Mouse (Mus musculus): ENCODE measurements around the gene Krt80. TPM values are rescaled to one million over a fixed set of nuclear protein-coding genes. Genes with fewer than 3 reads are reported as not detected.

The Krt80 gene
- total RNA-seq, 2 experiments from 2014 or later: 2.9 to 3.9 TPM

GRCm38 (mm10) chr15:101364425-101364824 is 5.5 kb downstream of the Krt80 start:
- no peak overlapping the region for H3K4me3 ChIP-seq
- no peak overlapping the region for H3K27ac ChIP-seq
- intact Hi-C loops (cut with DNase I): no loop called here
- DNase-seq (ENCODE audit: extremely low spot score in 1 of 2, low spot score in 2 of 2): no peak
- TF ChIP-seq CTCF (IDR thresholded peaks at IDR 0.05): no peak

DNA sequence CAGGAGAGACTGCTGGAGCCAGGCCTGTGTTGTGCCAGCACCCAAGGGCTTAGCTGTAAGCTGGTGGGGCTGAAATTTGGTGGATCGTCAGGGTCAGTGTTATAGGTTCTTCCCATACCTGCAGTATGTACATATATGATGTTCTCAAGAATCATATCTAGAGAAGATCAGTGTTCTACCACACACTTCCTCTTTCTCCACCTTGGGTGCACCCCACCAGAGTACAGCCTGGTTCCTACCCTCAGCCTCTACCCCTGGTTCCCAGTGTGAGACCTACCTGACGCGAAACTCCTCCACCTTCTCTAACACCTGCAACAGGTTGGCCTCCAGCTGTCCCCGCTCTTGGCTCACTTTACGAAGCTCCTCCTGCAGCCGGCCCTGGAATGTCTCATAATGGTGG is 6.0 kb downstream of the Krt80 start:
- H3K27ac ChIP-seq: no peak overlapping the region
- H3K4me3 ChIP-seq: no peak overlapping the region
- intact Hi-C loops (cut with DNase I): no loop called here
- DNase-seq (ENCODE audit: extremely low spot score in 1 of 2, low spot score in 2 of 2): no peak
- TF ChIP-seq CTCF (IDR thresholded peaks at IDR 0.05): no peak

GRCm38 (mm10) chr15:101362393-101363010 is 7.5 kb downstream of the Krt80 start:
- H3K27ac ChIP-seq: no peak overlapping the region
- no peak for TF ChIP-seq CTCF (IDR thresholded peaks at IDR 0.05)
- intact Hi-C loops (cut with DNase I): no loop called here
- DNase-seq (ENCODE audit: extremely low spot score in 1 of 2, low spot score in 2 of 2): no peak
- no peak overlapping the region for H3K4me3 ChIP-seq

DNA sequence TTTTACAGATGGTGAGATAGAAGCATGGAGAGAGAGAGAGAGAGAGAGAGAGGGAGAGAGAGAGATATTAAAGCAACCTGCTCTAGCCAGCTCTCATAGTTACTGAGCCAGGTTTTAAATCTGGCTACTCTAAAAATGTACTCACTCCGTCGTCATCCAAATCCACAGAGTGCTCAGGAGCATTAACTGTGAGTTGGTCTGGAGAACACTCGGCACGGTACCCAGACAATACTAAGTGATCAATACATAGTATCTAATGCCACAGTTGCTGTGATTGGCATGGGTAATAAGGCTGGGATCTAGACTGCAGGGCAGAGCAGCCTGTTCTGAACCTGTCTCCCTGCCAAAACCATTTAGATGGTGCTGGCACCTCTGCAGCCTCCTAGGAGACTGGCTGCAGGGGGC is 14.6 kb downstream of the Krt80 start:
- TF ChIP-seq CTCF (IDR thresholded peaks at IDR 0.05): no peak
- Histone ChIP-seq H3K27ac (peak overlapping the region; percentile 85), H3K4me3 (no peak overlapping the region)
- intact Hi-C loops (cut with DNase I): no loop called here
- no peak for DNase-seq (ENCODE audit: extremely low spot score in 1 of 2, low spot score in 2 of 2)

- Histone ChIP-seq H3K4me3 (no peak overlapping the region), H3K27ac (no peak overlapping the region)
- intact Hi-C loops (cut with DNase I): no loop called here
- DNase-seq (ENCODE audit: extremely low spot score in 1 of 2, low spot score in 2 of 2): no peak
- TF ChIP-seq CTCF (IDR thresholded peaks at IDR 0.05): no peak
Observed at GRCm38 (mm10) chr15:101352706-101353465, 17.1 kb downstream of the Krt80 start.

GRCm38 (mm10) chr15:101352047-101352446 is 17.9 kb downstream of the Krt80 start:
- no peak for TF ChIP-seq CTCF (IDR thresholded peaks at IDR 0.05)
- H3K27ac ChIP-seq: no peak overlapping the region
- intact Hi-C loops (cut with DNase I): no loop called here
- H3K4me3 ChIP-seq: no peak overlapping the region
- no peak for DNase-seq (ENCODE audit: extremely low spot score in 1 of 2, low spot score in 2 of 2)

DNA sequence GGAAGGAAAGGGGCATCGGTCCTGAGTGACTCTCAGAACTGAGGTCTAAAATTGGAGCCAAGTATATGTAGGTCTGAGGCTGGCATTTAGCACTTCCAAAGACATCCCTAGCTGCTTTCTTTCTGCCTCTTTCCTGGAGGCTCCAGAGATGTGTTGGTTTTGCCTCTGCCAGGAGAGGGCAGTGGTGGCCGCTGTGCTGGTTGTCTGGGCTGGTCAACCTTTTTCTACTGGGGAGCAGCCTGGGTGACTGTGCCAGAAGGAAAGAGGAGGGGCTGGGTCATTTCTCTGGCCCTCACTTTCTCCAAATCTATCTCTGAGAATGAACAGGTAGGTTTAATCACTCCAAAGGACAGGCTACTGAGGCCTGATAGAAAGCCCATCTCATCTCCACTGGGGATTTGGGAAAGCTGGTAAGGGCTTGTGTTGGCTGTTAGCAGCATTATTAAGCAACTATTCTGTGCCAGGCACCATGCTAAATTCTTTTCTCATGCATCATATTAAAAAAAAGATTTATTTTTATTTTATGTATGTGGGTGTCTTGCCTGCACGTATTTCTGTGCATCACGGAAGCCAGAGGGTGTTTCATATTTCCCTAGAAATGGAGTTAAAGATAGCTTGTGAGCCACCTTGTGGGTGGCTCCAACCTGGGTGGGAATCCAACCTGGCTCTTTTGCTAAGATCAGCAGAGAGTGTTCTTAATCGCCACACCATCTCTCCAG is 28.0 kb downstream of the Krt80 start:
- H3K4me3 ChIP-seq: no peak overlapping the region
- peak; percentile 51 to 68 for DNase-seq (ENCODE audit: extremely low spot score in 1 of 2, low spot score in 2 of 2)
- H3K27ac ChIP-seq: peak overlapping the region; percentile 48
- TF ChIP-seq CTCF (IDR thresholded peaks at IDR 0.05): peak; percentile 74
- intact Hi-C loops (cut with DNase I): loop anchor here (1.0 to 2.0 kb wide), 3 partner anchors 45 to 177 kb away; no protein-coding TSS in a partner anchor

- TF ChIP-seq CTCF (IDR thresholded peaks at IDR 0.05): peak; percentile 73
- H3K27ac ChIP-seq: no peak overlapping the region
- intact Hi-C loops (cut with DNase I): loop anchor here (1.0 to 5.0 kb wide), 4 partner anchors 158 to 728 kb away; no protein-coding TSS in a partner anchor
Observed at GRCm38 (mm10) chr15:101339537-101339936, 30.4 kb downstream of the Krt80 start.

GRCm38 (mm10) chr15:101338359-101338758 is 31.6 kb downstream of the Krt80 start:
- intact Hi-C loops (cut with DNase I): loop anchor here (2.0 to 5.0 kb wide), 2 partner anchors 434 to 729 kb away; no protein-coding TSS in a partner anchor
- TF ChIP-seq CTCF (IDR thresholded peaks at IDR 0.05): no peak
- H3K27ac ChIP-seq: no peak overlapping the region
- no peak overlapping the region for H3K4me3 ChIP-seq
- no peak for DNase-seq (ENCODE audit: extremely low spot score in 1 of 2, low spot score in 2 of 2)

More at GRCm38 (mm10) chr15:101339537-101339936, 30.4 kb downstream of the Krt80 start:
- no peak overlapping the region for H3K4me3 ChIP-seq
- peak; percentile 84 to 87 for DNase-seq (ENCODE audit: extremely low spot score in 1 of 2, low spot score in 2 of 2)

DNA sequence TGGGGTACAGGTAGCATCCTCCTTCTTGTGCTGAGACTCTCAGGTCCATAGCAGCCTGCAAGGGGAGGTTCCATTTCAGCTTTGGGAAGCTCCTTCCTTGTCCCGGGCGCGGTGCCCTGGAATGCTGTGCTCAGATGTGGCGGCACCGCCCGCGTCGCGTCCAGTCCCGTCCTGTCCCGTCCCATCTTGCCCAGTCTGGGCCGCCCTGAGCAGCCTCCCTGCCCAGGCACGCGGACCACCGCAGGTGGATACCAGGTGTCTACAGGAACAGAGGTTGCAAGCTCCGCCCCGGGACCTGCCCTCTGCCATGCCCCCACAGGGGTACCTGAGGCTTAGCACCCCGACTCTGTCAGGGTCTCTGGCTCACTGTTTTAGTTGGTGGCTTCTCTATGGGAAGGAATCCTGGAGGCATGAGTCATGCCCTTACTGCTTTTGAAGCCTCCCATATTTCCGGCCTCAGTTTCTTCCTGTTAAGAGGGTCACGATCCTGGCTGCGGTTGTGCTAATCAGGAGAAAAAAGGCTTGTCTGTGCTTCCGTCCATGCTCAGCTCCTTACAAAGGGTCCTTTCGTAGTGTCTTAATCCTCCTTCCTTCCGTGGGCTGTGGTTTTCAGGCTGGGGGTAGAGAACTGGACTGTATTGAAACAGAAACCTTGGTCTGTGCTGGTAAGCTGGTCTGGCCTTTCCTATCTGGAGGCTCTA is 33.3 kb downstream of the Krt80 start:
- no peak for DNase-seq (ENCODE audit: extremely low spot score in 1 of 2, low spot score in 2 of 2)
- H3K4me3 ChIP-seq: no peak overlapping the region
- intact Hi-C loops (cut with DNase I): loop anchor here (5.0 kb wide), 1 partner anchor 731 kb away; no protein-coding TSS in a partner anchor
- H3K27ac ChIP-seq: no peak overlapping the region
- no peak for TF ChIP-seq CTCF (IDR thresholded peaks at IDR 0.05)

DNA sequence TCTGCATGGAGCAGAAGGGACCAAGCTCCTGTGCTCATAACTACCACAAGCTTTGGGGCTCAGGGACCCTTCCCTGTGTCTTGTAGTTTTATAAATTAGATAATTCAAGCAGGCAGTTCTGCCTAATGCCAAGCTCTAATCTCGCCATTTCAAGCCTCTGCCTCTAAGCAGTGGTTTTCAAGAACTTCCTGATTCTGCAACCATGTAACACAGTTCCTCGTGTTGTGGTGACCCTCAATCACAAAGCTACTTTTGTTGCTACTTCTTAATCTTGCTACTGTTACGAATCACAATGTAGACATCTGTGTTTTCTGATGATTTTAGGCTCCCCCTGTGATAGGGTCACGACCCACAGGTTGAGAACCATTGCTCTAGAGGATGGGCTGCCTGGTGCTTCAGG is 36.3 kb downstream of the Krt80 start:
- no peak for TF ChIP-seq CTCF (IDR thresholded peaks at IDR 0.05)
- Histone ChIP-seq H3K4me3 (no peak overlapping the region), H3K27ac (no peak overlapping the region)
- intact Hi-C loops (cut with DNase I): no loop called here
- DNase-seq (ENCODE audit: extremely low spot score in 1 of 2, low spot score in 2 of 2): no peak

Measured in left cerebral cortex, adult 2 months (tissue).